Mouse (Mus musculus): ENCODE measurements at regions not wholly inside any gene's neighbourhood (a gene's known extent, or its start where the extent isn't known, plus 50 kb on each side); places are given as distances from the start of the nearest gene placed in this dataset.

DNA sequence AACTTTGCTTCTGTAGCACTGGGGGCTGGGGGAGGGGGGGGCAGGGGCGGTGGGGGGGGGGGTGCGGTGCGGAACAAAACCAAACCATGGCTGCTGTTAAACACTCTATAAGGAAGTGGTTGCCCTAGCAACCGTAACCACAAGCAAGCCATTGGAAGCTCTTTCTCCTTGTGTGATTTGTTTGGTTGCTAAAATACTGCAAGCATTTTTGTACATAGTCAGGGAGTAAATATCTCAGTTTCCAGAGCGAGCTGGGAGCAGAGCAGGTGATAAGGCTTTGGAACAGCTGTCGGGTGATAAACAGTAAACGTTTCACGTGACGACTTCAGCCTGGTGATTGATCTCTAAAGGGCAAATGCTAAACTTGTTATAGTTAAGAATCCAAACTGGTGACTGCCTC lies 86.3 kb upstream of the Gm47985 start:
- H3K36me3 ChIP-seq = no peaks in the 10 kb centered on the region
- peak overlapping the region; percentile 48 for H3K4me2 ChIP-seq (replicated peaks)
- no peak overlapping the region for H3K4me3 ChIP-seq
- 12% methylated on average over 9 of the region's 9 CpGs for WGBS
- no peak overlapping the region; the same call in 1 of the 2 replicates for H3K27ac ChIP-seq
- peak; percentile 82 for ATAC-seq (ENCODE audit: low FRiP score, low read depth)
- no peaks in the 10 kb centered on the region for H3K27me3 ChIP-seq
- peaks cover 14% of the 10 kb centered on the region for H3K4me1 ChIP-seq
- H3K9ac ChIP-seq = no peak overlapping the region
- H3K9me3 ChIP-seq = no peaks in the 10 kb centered on the region

- H3K4me2 ChIP-seq (replicated peaks) = no peak overlapping the region
- WGBS = 92% methylated on average over 1 of the region's 1 CpGs
- no peak overlapping the region for H3K4me3 ChIP-seq
- H3K4me1 ChIP-seq = peaks cover 12% of the 10 kb centered on the region
- no peak overlapping the region for H3K27ac ChIP-seq
- ATAC-seq (ENCODE audit: low FRiP score, low read depth) = no peak
- H3K9me3 ChIP-seq = no peaks in the 10 kb centered on the region
- H3K36me3 ChIP-seq = no peaks in the 10 kb centered on the region
- H3K27me3 ChIP-seq = no peaks in the 10 kb centered on the region
- H3K9ac ChIP-seq = no peak overlapping the region
Measured at GRCm38 (mm10) chr1:151097506-151097905, 84.8 kb upstream of the Gm47985 start.

GRCm38 (mm10) chr1:151098763-151099162 lies 83.6 kb upstream of the Gm47985 start:
- Histone ChIP-seq H3K27me3 (no peaks in the 10 kb centered on the region), H3K4me2 (replicated peaks) (no peak overlapping the region), H3K4me3 (no peak overlapping the region), H3K27ac (no peak overlapping the region), H3K9me3 (no peaks in the 10 kb centered on the region), H3K9ac (no peak overlapping the region), H3K36me3 (no peaks in the 10 kb centered on the region), H3K4me1 (peaks cover 20% of the 10 kb centered on the region)
- WGBS = 67% methylated on average over 1 of the region's 1 CpGs
- no peak for ATAC-seq (ENCODE audit: low FRiP score, low read depth)

GRCm38 (mm10) chr1:151100565-151101483 lies 81.5 kb upstream of the Gm47985 start:
- H3K9ac ChIP-seq = no peak overlapping the region
- no peaks in the 10 kb centered on the region for H3K36me3 ChIP-seq
- no peak overlapping the region for H3K4me2 ChIP-seq (replicated peaks)
- H3K27me3 ChIP-seq = no peaks in the 10 kb centered on the region
- H3K9me3 ChIP-seq = no peaks in the 10 kb centered on the region
- H3K27ac ChIP-seq = no peak overlapping the region
- H3K4me3 ChIP-seq = no peak overlapping the region
- WGBS = 71% methylated on average over 12 of the region's 12 CpGs
- peaks cover 17% of the 10 kb centered on the region for H3K4me1 ChIP-seq
- no peak for ATAC-seq (ENCODE audit: low FRiP score, low read depth)

GRCm38 (mm10) chr1:151101516-151101915 lies 80.8 kb upstream of the Gm47985 start:
- H3K9me3 ChIP-seq = no peaks in the 10 kb centered on the region
- no peak overlapping the region for H3K27ac ChIP-seq
- H3K4me1 ChIP-seq = peaks cover 12% of the 10 kb centered on the region
- no peak for ATAC-seq (ENCODE audit: low FRiP score, low read depth)
- no peak overlapping the region for H3K9ac ChIP-seq
- H3K36me3 ChIP-seq = no peaks in the 10 kb centered on the region
- no peak overlapping the region for H3K4me3 ChIP-seq
- 83% methylated on average over 1 of the region's 1 CpGs for WGBS
- no peaks in the 10 kb centered on the region for H3K27me3 ChIP-seq
- H3K4me2 ChIP-seq (replicated peaks) = no peak overlapping the region

DNA sequence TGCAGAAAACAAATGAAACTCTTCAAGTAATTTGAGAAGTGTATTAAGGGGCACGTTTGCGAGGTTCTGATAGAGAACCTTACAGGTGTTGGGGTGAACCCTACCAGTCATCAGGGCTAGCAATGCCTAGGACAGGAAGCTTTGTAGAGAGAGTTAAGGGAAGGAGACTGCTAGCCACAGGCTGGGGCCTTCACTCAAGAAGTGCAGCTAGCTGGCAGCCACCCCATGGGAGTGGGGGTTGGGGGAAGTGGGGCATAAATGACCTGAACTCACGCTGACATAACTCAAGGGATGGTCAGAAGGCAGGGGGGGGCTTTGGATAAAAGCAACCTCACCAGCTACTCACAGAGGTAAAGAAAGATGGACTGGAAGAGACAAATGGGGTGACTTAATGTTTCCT lies 80.3 kb upstream of the Gm47985 start:
- H3K27me3 ChIP-seq = no peaks in the 10 kb centered on the region
- no peaks in the 10 kb centered on the region for H3K9me3 ChIP-seq
- no peak overlapping the region for H3K9ac ChIP-seq
- H3K36me3 ChIP-seq = no peaks in the 10 kb centered on the region
- H3K4me1 ChIP-seq = peaks cover 12% of the 10 kb centered on the region
- ATAC-seq (ENCODE audit: low FRiP score, low read depth) = no peak
- H3K4me2 ChIP-seq (replicated peaks) = no peak overlapping the region
- no peak overlapping the region for H3K27ac ChIP-seq
- no peak overlapping the region for H3K4me3 ChIP-seq
- WGBS = 67% methylated on average over 3 of the region's 3 CpGs

DNA sequence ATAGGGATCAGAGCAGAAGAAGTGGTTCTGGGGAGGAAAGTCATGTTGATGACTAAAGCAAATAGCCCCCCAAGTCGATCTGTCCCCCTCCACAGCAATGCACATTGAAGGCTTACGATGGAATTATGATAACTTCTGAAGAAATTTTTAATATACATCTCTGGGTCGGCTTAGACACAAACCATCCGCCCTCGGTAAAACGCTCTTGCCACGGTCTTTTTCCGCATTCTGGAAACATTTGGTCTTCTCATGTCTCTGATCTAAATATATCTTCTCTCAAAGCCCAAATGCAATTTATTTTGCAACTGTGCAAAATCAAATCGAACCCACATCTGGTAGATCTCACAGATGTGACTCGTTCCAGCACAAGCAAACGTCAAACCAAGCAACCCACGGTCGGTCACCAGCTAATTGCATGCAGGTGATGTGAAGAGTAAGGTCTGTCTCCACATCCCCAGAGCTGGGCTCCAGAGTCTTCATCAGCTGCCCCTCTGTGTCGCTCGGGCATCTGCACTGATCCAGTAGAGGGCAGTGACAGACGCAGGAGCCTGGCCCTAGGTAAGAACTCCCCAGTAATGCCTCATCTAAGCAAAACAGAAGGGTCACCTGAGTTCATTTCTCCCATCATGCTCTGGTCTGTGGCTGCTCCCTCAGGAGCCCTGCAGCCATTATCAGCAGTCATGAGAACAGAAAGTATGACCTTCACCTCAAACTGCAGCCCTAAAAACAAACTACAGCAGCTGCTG lies 79.5 kb upstream of the Gm47985 start:
- Histone ChIP-seq H3K4me3 (no peak overlapping the region), H3K4me2 (replicated peaks) (no peak overlapping the region), H3K9me3 (no peaks in the 10 kb centered on the region), H3K27me3 (no peaks in the 10 kb centered on the region), H3K4me1 (peaks cover 12% of the 10 kb centered on the region), H3K36me3 (no peaks in the 10 kb centered on the region), H3K9ac (no peak overlapping the region), H3K27ac (0 out of 2 replicates have a peak overlapping the region, but pooled peaks have one; percentile 1)
- ATAC-seq (ENCODE audit: low FRiP score, low read depth) = no peak
- 51% methylated on average over 16 of the region's 16 CpGs for WGBS

DNA sequence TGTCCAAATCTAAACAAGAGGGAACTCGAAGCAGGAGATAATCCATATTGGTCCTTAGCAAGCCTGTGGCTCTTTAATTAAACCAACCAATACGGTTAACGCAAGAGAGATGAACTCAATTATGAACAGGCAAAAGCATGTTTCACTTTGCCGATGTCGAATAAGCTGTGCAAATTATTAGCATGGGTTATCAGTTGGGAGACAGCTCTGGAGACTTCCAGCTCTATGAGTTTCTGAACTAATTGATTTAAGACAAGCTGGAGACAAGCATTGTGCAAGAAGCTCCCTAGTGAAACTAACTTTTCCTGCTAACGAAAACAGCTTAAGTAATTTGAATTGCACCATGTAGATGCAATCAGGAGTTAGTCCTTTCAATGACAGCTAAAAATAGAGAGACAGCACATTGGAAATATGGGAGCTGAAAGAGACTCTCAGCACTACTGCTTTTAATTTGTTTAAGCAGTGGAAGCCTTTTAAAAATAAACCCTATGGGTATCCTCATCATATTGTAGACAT lies 78.8 kb upstream of the Gm47985 start:
- 72% methylated on average over 6 of the region's 6 CpGs for WGBS
- no peak overlapping the region for H3K27ac ChIP-seq

GRCm38 (mm10) chr1:151104346-151104745 lies 78.0 kb upstream of the Gm47985 start:
- 81% methylated on average over 5 of the region's 5 CpGs for WGBS
- no peak overlapping the region for H3K27ac ChIP-seq
- no peak overlapping the region for H3K9ac ChIP-seq
- H3K4me1 ChIP-seq = peaks cover 12% of the 10 kb centered on the region
- H3K36me3 ChIP-seq = no peaks in the 10 kb centered on the region
- H3K4me3 ChIP-seq = no peak overlapping the region
- no peak overlapping the region for H3K4me2 ChIP-seq (replicated peaks)
- H3K9me3 ChIP-seq = no peaks in the 10 kb centered on the region
- no peaks in the 10 kb centered on the region for H3K27me3 ChIP-seq
- ATAC-seq (ENCODE audit: low FRiP score, low read depth) = no peak

More for the DNA sequence above, 78.8 kb upstream of the Gm47985 start:
- Histone ChIP-seq H3K9ac (no peak overlapping the region), H3K27me3 (no peaks in the 10 kb centered on the region), H3K4me1 (peaks cover 12% of the 10 kb centered on the region), H3K36me3 (no peaks in the 10 kb centered on the region), H3K4me3 (no peak overlapping the region), H3K4me2 (replicated peaks) (no peak overlapping the region), H3K9me3 (no peaks in the 10 kb centered on the region)
- no peak for ATAC-seq (ENCODE audit: low FRiP score, low read depth)

DNA sequence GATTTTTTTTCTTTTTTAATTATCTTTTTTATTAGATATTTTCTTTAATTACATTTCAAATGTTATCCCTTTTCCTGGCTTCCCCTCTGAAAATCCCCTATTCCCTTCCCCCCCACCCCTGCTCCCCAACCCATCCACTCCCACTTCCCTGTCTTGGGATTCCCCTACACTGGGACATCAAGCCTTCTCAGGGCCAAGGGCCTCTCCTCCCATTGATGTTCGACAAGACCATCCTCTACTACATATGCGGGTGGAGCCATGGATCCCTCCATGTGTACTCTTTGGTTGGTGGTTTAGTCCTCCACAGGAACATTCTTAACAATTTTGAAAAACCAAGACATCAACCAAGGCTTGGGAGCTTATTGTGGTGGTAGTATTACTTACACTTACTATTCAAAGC lies 77.5 kb upstream of the Gm47985 start:
- Histone ChIP-seq H3K27me3 (no peaks in the 10 kb centered on the region), H3K4me2 (replicated peaks) (no peak overlapping the region), H3K9me3 (no peaks in the 10 kb centered on the region), H3K9ac (no peak overlapping the region), H3K27ac (no peak overlapping the region), H3K4me3 (no peak overlapping the region), H3K4me1 (peaks cover 12% of the 10 kb centered on the region), H3K36me3 (no peaks in the 10 kb centered on the region)
- WGBS = 85% methylated on average over 2 of the region's 2 CpGs
- ATAC-seq (ENCODE audit: low FRiP score, low read depth) = no peak

- no peaks in the 10 kb centered on the region for H3K36me3 ChIP-seq
Measured at GRCm38 (mm10) chr1:151105251-151105650, 77.1 kb upstream of the Gm47985 start.

GRCm38 (mm10) chr1:151107401-151107800 lies 74.9 kb upstream of the Gm47985 start:
- Histone ChIP-seq H3K9me3 (no peaks in the 10 kb centered on the region), H3K9ac (no peak overlapping the region), H3K4me1 (peaks cover 14% of the 10 kb centered on the region), H3K27ac (no peak overlapping the region), H3K27me3 (no peaks in the 10 kb centered on the region), H3K4me2 (replicated peaks) (no peak overlapping the region), H3K36me3 (no peaks in the 10 kb centered on the region), H3K4me3 (no peak overlapping the region)
- WGBS = 67% methylated on average over 3 of the region's 3 CpGs
- ATAC-seq (ENCODE audit: low FRiP score, low read depth) = no peak

More at GRCm38 (mm10) chr1:151105251-151105650, 77.1 kb upstream of the Gm47985 start:
- no peaks in the 10 kb centered on the region for H3K9me3 ChIP-seq
- no peak overlapping the region for H3K4me3 ChIP-seq
- peaks cover 12% of the 10 kb centered on the region for H3K4me1 ChIP-seq
- no peak overlapping the region for H3K9ac ChIP-seq
- H3K27ac ChIP-seq = no peak overlapping the region
- H3K27me3 ChIP-seq = no peaks in the 10 kb centered on the region
- ATAC-seq (ENCODE audit: low FRiP score, low read depth) = no peak
- 62% methylated on average over 3 of the region's 3 CpGs for WGBS
- H3K4me2 ChIP-seq (replicated peaks) = no peak overlapping the region

Data from limb, embryonic 13.5 days (tissue).